Mouse (Mus musculus) cortical plate, adult 2 months (tissue): Measurements from ENCODE around the gene Ago1.

ENCODE experiments used
- CTCF ChIP-seq: fragments of 200-500 bp; IDR thresholded peaks from 2 replicates; pipeline ENCODE4 v1.5.1; 2011; ENCODE audit warnings: mild to moderate bottlenecking, control low read depth, low read length; ENCODE audit not compliant: insufficient read depth; ENCODE audit errors: extremely low read depth
- POLR2A ChIP-seq: fragments of 200-500 bp; IDR thresholded peaks from 2 replicates; pipeline ENCODE4 v1.6.1; 2011; ENCODE audit warnings: mild to moderate bottlenecking, low read length, control low read depth; ENCODE audit not compliant: insufficient read depth; ENCODE audit errors: extremely low read depth

DNA sequence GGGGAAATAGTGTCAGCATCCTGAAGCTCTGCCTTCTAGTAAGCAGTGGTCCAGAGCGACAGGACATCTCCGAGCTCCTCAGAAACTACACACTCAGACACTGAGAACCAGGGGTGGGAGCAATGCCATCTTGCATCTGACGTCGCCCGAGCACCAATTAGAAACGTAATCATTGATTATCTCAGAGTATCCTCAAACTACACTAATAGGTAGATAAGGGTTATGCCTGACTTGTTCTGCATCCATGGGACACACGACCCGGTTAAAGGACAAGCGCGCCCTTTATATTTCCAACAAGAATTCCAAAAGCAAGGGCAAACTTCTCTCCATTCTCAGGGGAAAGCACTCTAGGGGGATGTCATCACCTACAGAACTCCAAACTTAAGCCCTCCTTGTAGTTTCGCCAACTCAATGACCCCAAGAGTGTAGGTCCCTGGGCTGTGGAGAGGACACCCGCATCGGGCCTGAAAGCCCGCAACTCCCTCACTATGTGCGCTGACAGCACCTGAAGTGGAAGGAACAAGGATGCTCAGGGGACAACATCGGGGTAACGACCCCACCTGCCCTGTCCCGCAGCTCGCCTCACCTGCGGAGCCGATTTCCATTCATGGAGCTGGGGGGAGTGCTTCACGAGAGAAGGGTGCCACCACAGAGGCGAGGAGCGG is 39.6 kb downstream of the Ago1 start:
- TF ChIP-seq CTCF: no peak
- no peak for TF ChIP-seq POLR2A
